Mouse (Mus musculus): ENCODE measurements around the gene Slc11a1. TPM values are rescaled to one million over a fixed set of nuclear protein-coding genes. Genes with fewer than 3 reads are reported as not detected.

Slc11a1 gene
- total RNA-seq, 2 experiments from 2014 or later, result 1.2 to 3.7 TPM

DNA sequence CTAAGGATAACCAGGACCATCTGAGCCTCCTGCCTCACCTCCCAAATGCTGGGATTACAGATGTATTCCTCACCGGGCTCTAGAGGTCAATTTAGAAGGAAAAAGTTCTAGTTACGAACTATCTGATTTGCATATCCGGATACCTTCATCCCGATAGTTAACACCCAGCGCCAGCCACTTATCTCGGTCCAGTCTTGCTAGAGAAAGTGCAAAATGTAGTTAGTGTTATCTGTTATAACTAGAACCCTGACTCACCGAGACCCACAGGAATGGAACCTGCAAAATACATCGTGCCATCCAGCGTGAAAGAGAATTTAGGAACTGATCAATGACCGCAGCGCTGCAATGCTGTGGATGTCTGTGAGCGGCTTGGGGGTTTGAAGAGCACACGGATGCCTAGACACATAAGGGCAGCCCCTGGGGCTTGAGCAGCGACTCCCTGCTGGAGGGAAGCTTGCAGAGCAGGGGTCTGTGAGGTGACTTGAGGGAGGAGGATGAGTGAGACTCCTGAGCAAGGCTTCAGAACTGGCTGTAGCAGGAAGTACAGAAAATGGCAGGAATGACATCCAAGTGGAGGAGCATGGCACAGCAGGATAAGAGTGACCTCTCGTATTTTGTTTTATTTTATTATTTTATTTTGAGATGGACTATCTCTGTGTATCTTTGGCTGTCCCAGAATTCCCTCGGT, 26.2 kb downstream of the Slc11a1 start:
- intact Hi-C loops (cut with DNase I), result loop anchor here (5.0 kb wide), 1 partner anchor 36 kb away; no protein-coding TSS in a partner anchor
- no peak for DNase-seq

- DNase-seq, result no peak
- intact Hi-C loops (cut with DNase I), result loop anchor here (5.0 kb wide), 1 partner anchor 33 kb away; no protein-coding TSS in a partner anchor
Measured at GRCm38 (mm10) chr1:74404206-74404605, 29.2 kb downstream of the Slc11a1 start.

GRCm38 (mm10) chr1:74408589-74409504, 33.9 kb downstream of the Slc11a1 start, which contains the start of gene Vil1:
TSS of gene Vil1 (plus strand) at chr1:74409376.
- DNase-seq, result no peak
- intact Hi-C loops (cut with DNase I), result no loop called here

DNA sequence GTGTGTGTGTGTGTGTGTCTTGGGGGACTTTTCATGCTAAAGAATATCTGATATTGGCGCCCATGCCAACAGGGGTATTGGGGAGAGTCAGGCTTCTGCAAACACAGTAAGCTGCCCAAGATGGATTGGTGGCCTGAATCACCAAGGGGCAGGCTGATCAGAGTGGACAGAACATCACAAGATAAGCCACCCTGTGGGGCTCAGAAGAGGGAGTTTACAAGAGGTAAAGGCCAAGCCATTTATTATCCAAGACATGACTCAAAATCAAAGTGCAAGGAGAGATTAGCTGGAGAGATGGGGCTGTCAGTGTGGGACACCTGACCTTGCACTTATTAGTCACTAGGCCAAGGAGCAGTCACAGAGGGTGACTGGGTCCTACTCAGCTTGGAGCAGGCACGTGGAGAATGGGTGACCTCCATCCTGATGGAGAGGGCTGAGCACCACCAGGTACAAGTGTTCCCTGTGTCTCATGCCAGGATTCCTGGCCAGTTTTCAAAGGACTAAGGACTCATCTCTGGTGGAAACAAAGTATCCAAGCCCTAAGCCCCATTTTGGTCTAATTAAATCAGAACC, 36.8 kb downstream of the Slc11a1 start:
- intact Hi-C loops (cut with DNase I), result no loop called here
- no peak for DNase-seq

GRCm38 (mm10) chr1:74412711-74413110, 37.7 kb downstream of the Slc11a1 start:
- intact Hi-C loops (cut with DNase I), result no loop called here
- DNase-seq, result no peak

DNA sequence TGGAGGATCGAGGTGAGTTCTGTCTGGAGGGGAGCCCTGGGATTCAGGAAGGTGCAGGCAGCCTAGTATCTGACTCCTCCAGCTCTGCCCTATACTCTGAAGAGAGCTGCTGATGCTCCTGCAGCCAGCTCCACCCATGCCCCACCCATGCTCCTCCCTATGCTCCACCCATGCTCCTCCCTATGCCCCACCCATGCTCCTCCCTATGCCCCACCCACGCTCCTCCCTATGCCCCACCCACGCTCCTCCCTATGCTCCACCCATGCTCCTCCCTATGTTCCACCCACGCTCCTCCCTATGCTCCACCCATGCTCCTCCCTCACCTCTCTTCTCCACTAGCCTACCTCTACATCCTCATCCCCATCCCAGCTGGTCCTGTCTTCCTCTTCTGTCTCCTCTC, 40.1 kb downstream of the Slc11a1 start:
- DNase-seq, result no peak

DNA sequence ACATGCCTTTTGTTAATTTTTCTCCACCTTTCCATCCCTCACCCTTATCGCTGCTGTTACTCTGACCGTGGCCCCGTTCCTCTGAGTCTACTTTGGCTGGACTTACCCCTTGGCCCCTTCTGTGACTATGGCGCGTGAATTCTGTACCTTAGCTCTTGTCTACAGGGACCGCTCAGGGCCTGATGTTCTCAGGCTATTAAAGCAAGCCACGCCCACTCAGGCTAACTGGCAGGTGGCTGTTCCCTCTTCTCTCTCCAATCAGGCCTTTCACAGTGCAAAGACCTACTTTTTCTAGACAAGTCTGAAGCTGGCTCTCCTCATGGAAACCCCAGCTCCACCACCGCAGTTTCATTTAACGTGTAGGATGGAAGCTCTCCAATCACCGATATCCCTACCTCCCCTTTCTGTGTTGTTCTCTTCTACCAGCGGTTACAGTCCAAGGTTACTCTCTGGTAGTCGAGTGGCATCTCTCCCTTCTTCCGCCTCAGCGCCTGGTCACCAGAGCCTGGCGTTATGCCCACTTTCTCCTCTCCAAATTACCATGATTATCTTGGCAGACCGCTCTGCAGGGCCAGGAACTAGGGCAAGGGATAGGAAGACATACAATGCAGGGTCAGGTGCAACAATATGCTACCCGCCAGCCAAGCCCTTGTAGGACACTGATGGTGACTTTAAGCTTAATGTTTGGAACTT, 43.9 kb downstream of the Slc11a1 start:
- intact Hi-C loops (cut with DNase I), result loop anchor here (2.0 kb wide), 1 partner anchor 16 kb away; no protein-coding TSS in a partner anchor
- peak; percentile 44 to 55 for DNase-seq

More for the DNA sequence above, 40.1 kb downstream of the Slc11a1 start:
- intact Hi-C loops (cut with DNase I), result no loop called here

DNA sequence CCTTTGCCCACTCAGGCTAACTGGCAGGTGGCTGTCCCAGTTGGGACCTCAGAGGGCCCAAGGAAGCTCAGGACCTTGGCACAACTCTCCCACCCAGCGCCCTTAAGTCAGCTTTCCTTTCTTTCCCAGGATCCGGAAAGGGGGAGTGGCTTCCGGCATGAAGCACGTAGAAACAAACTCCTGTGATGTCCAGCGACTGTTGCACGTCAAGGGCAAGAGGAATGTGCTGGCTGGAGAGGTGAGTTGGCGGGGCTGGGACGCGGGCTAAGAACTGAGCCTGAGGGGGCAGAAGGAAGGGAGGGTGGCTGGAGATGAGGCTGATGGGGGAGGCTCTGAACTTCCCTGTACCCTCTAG, 44.4 kb downstream of the Slc11a1 start:
- DNase-seq, result peak; percentile 32 to 50
- intact Hi-C loops (cut with DNase I), result loop anchor here (2.0 kb wide), 1 partner anchor 17 kb away; no protein-coding TSS in a partner anchor

- DNase-seq, result no peak
Measured at GRCm38 (mm10) chr1:74423147-74423546, 48.2 kb downstream of the Slc11a1 start.

DNA sequence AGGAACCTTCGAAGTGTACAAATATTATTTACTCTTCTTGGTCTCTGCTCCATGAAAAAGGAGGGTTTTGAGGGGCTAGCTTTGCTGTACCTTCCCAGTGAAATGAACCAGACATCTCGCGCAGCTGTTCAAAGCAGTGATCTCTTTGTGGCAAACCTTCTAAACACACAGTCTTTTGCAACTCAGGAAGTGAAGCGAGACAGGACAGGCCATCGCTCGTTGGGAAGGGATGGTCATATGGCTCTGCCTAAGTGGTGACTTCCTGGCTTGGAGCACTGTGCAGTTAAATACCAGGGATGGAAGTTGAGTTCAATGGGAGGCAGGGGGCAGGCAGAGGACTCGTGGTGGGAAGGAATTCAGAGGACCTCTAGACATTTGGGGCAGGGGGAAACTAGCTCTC, 50.9 kb downstream of the Slc11a1 start:
- intact Hi-C loops (cut with DNase I), result no loop called here
- DNase-seq, result no peak

More at GRCm38 (mm10) chr1:74423147-74423546, 48.2 kb downstream of the Slc11a1 start:
- intact Hi-C loops (cut with DNase I), result no loop called here

DNA sequence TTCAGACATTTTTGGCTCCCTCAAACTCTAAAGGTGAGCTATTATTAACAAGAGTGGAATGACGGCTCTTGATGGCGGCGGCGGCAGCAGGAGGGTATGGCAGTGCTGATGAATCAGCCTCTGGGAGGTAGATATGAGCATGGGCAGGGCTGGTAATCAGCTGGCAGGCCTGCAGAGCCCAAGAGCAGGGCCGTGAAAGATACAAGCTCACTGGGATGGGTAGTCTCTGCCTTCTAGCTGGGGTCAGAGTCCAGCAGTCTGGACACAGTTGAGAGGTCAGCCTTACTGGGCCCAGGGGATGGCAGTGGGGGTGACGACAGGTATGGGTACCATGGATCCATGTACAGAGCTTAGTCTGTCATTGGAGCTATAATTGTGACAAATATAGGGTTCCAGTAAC, 58.2 kb downstream of the Slc11a1 start:
- intact Hi-C loops (cut with DNase I), result no loop called here
- no peak for DNase-seq

DNA sequence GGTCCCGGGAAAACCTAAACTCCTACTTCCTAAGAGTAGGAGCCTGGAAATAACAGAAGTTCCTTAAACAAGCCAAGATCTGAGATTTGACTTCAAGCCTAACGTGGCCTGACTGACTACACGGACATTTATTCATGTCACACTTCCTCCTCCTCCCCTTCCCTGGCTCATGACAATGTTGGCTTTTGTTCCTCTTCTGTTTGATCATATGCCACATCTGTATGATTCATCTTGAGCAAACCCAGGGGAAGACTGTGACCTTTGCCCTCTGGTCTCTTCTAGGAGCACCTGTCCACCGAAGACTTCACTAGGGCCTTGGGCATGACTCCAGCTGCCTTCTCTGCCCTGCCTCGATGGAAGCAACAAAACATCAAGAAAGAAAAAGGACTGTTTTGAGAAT, 59.6 kb downstream of the Slc11a1 start:
- intact Hi-C loops (cut with DNase I), result no loop called here
- DNase-seq, result peak in 1 of 2 experiments; percentile 19

DNA sequence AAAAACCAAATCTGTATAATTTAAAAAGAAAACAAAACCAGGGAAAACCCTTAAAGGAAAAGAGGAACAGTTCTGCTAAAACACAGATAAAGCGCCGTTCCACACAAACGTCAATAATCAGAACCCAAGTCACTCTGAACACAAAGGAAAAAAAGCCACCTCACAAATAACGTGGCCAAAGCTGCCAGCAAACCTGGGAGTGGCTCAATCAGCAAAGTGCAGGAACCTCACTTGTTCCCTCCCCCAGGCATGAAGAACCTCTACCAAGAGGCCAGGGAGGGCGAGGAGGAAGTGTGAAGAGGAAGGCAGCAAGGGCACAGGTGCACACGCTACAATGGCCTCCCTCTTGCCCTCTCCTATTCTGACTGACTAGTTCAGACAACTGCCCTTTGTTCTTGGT, 60.6 kb downstream of the Slc11a1 start:
- intact Hi-C loops (cut with DNase I), result loop anchor here (5.0 kb wide), 1 partner anchor 33 kb away; no protein-coding TSS in a partner anchor
- DNase-seq, result no peak

Small RNA genes within 50 kb of the gene (microRNA-seq; reads per million reads assigned to microRNA genes)
- 24,068 to 56,274 reads per million in 2 experiments for gene Mir26b

Other genes with a start within 250 kb of the Slc11a1 start
- 1 to 10 TPM; 1.2 to 1.5 TPM for gene Rufy4, start 249.7 kb upstream of the Slc11a1 start, total RNA-seq (2021)
- gene Cxcr2, start 221.2 kb upstream of the Slc11a1 start, total RNA-seq (2021), result under 1 TPM; 0.14 to 0.17 TPM
- not detected for gene Cxcr1, start 180.6 kb upstream of the Slc11a1 start, total RNA-seq (2021)
- gene Arpc2, start 139.1 kb upstream of the Slc11a1 start, total RNA-seq (2021), result 100 to 1,000 TPM; 213 to 219 TPM
- gene Gpbar1, start 96.6 kb upstream of the Slc11a1 start, total RNA-seq (2021), result not detected
- 100 to 1,000 TPM; 103 to 109 TPM for gene Aamp, start 90.5 kb upstream of the Slc11a1 start, total RNA-seq (2021)
- gene Pnkd, start 90.3 kb upstream of the Slc11a1 start, total RNA-seq (2021), result 100 to 1,000 TPM; 205 to 211 TPM
- 10 to 100 TPM; 43.2 to 45.8 TPM for gene Tmbim1, start 69.6 kb upstream of the Slc11a1 start, total RNA-seq (2021)
- under 1 TPM; 0.29 to 0.45 TPM for gene Catip, start 13.1 kb upstream of the Slc11a1 start, total RNA-seq (2021)
- gene Ctdsp1, start 16.3 kb downstream of the Slc11a1 start, total RNA-seq (2021), result 100 to 1,000 TPM; 117 to 122 TPM
- 1 to 10 TPM; 1.1 to 1.2 TPM for gene Vil1, start 34.2 kb downstream of the Slc11a1 start, total RNA-seq (2021)
- 10 to 100 TPM; 20.8 to 22.4 TPM for gene Cnot9, start 130.9 kb downstream of the Slc11a1 start, total RNA-seq (2021)
- not detected for gene Plcd4, start 167.7 kb downstream of the Slc11a1 start, total RNA-seq (2021)
- gene Usp37, start 169.1 kb downstream of the Slc11a1 start, total RNA-seq (2021), result 10 to 100 TPM; 13.6 to 18.5 TPM
- gene Zfp142, start 213.1 kb downstream of the Slc11a1 start, total RNA-seq (2021), result 10 to 100 TPM; 12.9 to 13.2 TPM
- 10 to 100 TPM; 20.3 to 24.9 TPM for gene Bcs1l, start 213.1 kb downstream of the Slc11a1 start, total RNA-seq (2021)
- 10 to 100 TPM; 21.6 to 27.7 TPM for gene Rnf25, start 226.2 kb downstream of the Slc11a1 start, total RNA-seq (2021)
- gene Stk36, start 226.2 kb downstream of the Slc11a1 start, total RNA-seq (2021), result 1 to 10 TPM; 1.5 to 2.0 TPM

Data from heart, postnatal 10 days (tissue).